Mouse (Mus musculus): ENCODE data around the gene Dbx1. TPM values are rescaled to one million over a fixed set of nuclear protein-coding genes. Genes with fewer than 3 reads are reported as not detected.

The Dbx1 gene
- polyA plus RNA-seq (2015; fragmentation: Nextera tagmentation; extraction: Ambion mirVana) = not detected in 2 replicates

- Histone ChIP-seq H3K4me3 (no peak within 1 kb of the TSS), H3K9ac (no peak within 1 kb of the TSS), H3K9me3 (replicated peaks) (no peaks in the 10 kb centered on the region), H3K27ac (no peak within 1 kb of the TSS), H3K36me3 (no peaks in the 10 kb centered on the region), H3K27me3 (peaks cover 96% of the 10 kb centered on the region), H3K4me1 (replicated peaks) (peaks cover 35% of the 10 kb centered on the region), H3K4me2 (no peak within 1 kb of the TSS)
- whole genome bisulfite sequencing = 1% methylated on average over 33 of the region's 33 CpGs
- no peak for ATAC-seq (replicated peaks; ENCODE audit: insufficient number of reproducible peaks, insufficient read depth, low FRiP score, low read depth)
Measured at GRCm38 (mm10) chr7:49636491-49637115, at the start of gene Dbx1. Gene Dbx1 (minus strand): TSS chr7:49636849.

GRCm38 (mm10) chr7:49678826-49679377 is 42.3 kb upstream of the Dbx1 start:
- H3K4me1 ChIP-seq (replicated peaks) = no peaks in the 10 kb centered on the region
- no peak overlapping the region for H3K9ac ChIP-seq
- H3K4me2 ChIP-seq = no peak overlapping the region
- ATAC-seq (replicated peaks; ENCODE audit: insufficient number of reproducible peaks, insufficient read depth, low FRiP score, low read depth) = no peak
- no peaks in the 10 kb centered on the region for H3K36me3 ChIP-seq
- no peak overlapping the region for H3K4me3 ChIP-seq
- peaks cover 84% of the 10 kb centered on the region for H3K27me3 ChIP-seq
- no peak overlapping the region for H3K27ac ChIP-seq
- no peaks in the 10 kb centered on the region for H3K9me3 ChIP-seq (replicated peaks)
- 11% methylated on average over 9 of the region's 9 CpGs for WGBS

GRCm38 (mm10) chr7:49678100-49678825 is 41.6 kb upstream of the Dbx1 start:
- H3K36me3 ChIP-seq = no peaks in the 10 kb centered on the region
- 7% methylated on average over 22 of the region's 22 CpGs for WGBS
- no peaks in the 10 kb centered on the region for H3K9me3 ChIP-seq (replicated peaks)
- no peak overlapping the region for H3K4me3 ChIP-seq
- H3K9ac ChIP-seq = no peak overlapping the region
- no peak overlapping the region for H3K27ac ChIP-seq
- H3K4me1 ChIP-seq (replicated peaks) = no peaks in the 10 kb centered on the region
- H3K4me2 ChIP-seq = no peak overlapping the region
- peaks cover 80% of the 10 kb centered on the region for H3K27me3 ChIP-seq
- ATAC-seq (replicated peaks; ENCODE audit: insufficient number of reproducible peaks, insufficient read depth, low FRiP score, low read depth) = no peak

GRCm38 (mm10) chr7:49677166-49677565 is 40.5 kb upstream of the Dbx1 start:
- no peaks in the 10 kb centered on the region for H3K4me1 ChIP-seq (replicated peaks)
- H3K9me3 ChIP-seq (replicated peaks) = no peaks in the 10 kb centered on the region
- H3K4me2 ChIP-seq = no peak overlapping the region
- ATAC-seq (replicated peaks; ENCODE audit: insufficient number of reproducible peaks, insufficient read depth, low FRiP score, low read depth) = no peak
- H3K27me3 ChIP-seq = peaks cover 69% of the 10 kb centered on the region
- H3K9ac ChIP-seq = no peak overlapping the region
- no peak overlapping the region for H3K4me3 ChIP-seq
- no peak overlapping the region for H3K27ac ChIP-seq
- no peaks in the 10 kb centered on the region for H3K36me3 ChIP-seq
- WGBS = 4% methylated on average over 9 of the region's 9 CpGs

- H3K4me1 ChIP-seq (replicated peaks) = no peaks in the 10 kb centered on the region
- H3K9ac ChIP-seq = no peak overlapping the region
- H3K36me3 ChIP-seq = no peaks in the 10 kb centered on the region
- no peak for ATAC-seq (replicated peaks; ENCODE audit: insufficient number of reproducible peaks, insufficient read depth, low FRiP score, low read depth)
- H3K27me3 ChIP-seq = peaks cover 63% of the 10 kb centered on the region
- no peak overlapping the region for H3K27ac ChIP-seq
- no peak overlapping the region for H3K4me3 ChIP-seq
- H3K9me3 ChIP-seq (replicated peaks) = no peaks in the 10 kb centered on the region
- no peak overlapping the region for H3K4me2 ChIP-seq
- 20% methylated on average over 5 of the region's 5 CpGs for WGBS
Measured at GRCm38 (mm10) chr7:49676627-49677026, 40.0 kb upstream of the Dbx1 start.

GRCm38 (mm10) chr7:49668260-49668857 is 31.7 kb upstream of the Dbx1 start:
- Histone ChIP-seq H3K9ac (no peak overlapping the region), H3K4me1 (replicated peaks) (no peaks in the 10 kb centered on the region), H3K36me3 (no peaks in the 10 kb centered on the region), H3K27ac (no peak overlapping the region), H3K9me3 (replicated peaks) (no peaks in the 10 kb centered on the region), H3K4me3 (no peak overlapping the region), H3K4me2 (no peak overlapping the region), H3K27me3 (peaks cover 6% of the 10 kb centered on the region; the same call in 1 of the 2 replicates)
- no peak for ATAC-seq (replicated peaks; ENCODE audit: insufficient number of reproducible peaks, insufficient read depth, low FRiP score, low read depth)
- WGBS = 78% methylated on average over 13 of the region's 13 CpGs

GRCm38 (mm10) chr7:49663575-49663974 is 26.9 kb upstream of the Dbx1 start:
- WGBS = 62% methylated on average over 3 of the region's 3 CpGs
- ATAC-seq (replicated peaks; ENCODE audit: insufficient number of reproducible peaks, insufficient read depth, low FRiP score, low read depth) = no peak
- H3K4me2 ChIP-seq = no peak overlapping the region
- peaks cover 24% of the 10 kb centered on the region for H3K27me3 ChIP-seq
- no peaks in the 10 kb centered on the region for H3K9me3 ChIP-seq (replicated peaks)
- no peak overlapping the region for H3K4me3 ChIP-seq
- H3K27ac ChIP-seq = no peak overlapping the region
- H3K36me3 ChIP-seq = no peaks in the 10 kb centered on the region
- no peak overlapping the region for H3K9ac ChIP-seq
- H3K4me1 ChIP-seq (replicated peaks) = peaks cover 11% of the 10 kb centered on the region

GRCm38 (mm10) chr7:49662492-49663026 is 25.9 kb upstream of the Dbx1 start:
- H3K4me1 ChIP-seq (replicated peaks) = peaks cover 11% of the 10 kb centered on the region
- H3K4me2 ChIP-seq = peak overlapping the region; percentile 44
- H3K9ac ChIP-seq = no peak overlapping the region
- H3K27me3 ChIP-seq = peaks cover 24% of the 10 kb centered on the region
- no peak overlapping the region for H3K27ac ChIP-seq
- 13% methylated on average over 7 of the region's 7 CpGs for WGBS
- H3K9me3 ChIP-seq (replicated peaks) = no peaks in the 10 kb centered on the region
- H3K36me3 ChIP-seq = no peaks in the 10 kb centered on the region
- ATAC-seq (replicated peaks; ENCODE audit: insufficient number of reproducible peaks, insufficient read depth, low FRiP score, low read depth) = no peak
- 0 out of 2 replicates have a peak overlapping the region, but pooled peaks have one; percentile 5 for H3K4me3 ChIP-seq

- H3K27me3 ChIP-seq = peaks cover 24% of the 10 kb centered on the region
- H3K4me1 ChIP-seq (replicated peaks) = peaks cover 11% of the 10 kb centered on the region
- no peak overlapping the region for H3K27ac ChIP-seq
- H3K36me3 ChIP-seq = no peaks in the 10 kb centered on the region
- peak overlapping the region; percentile 44 for H3K4me2 ChIP-seq
- WGBS = 5% methylated on average over 24 of the region's 24 CpGs
- ATAC-seq (replicated peaks; ENCODE audit: insufficient number of reproducible peaks, insufficient read depth, low FRiP score, low read depth) = no peak
- H3K9me3 ChIP-seq (replicated peaks) = no peaks in the 10 kb centered on the region
- H3K4me3 ChIP-seq = 0 out of 2 replicates have a peak overlapping the region, but pooled peaks have one; percentile 5
- no peak overlapping the region for H3K9ac ChIP-seq
Measured at GRCm38 (mm10) chr7:49661811-49662491, 25.3 kb upstream of the Dbx1 start.

- no peak overlapping the region for H3K27ac ChIP-seq
- peaks cover 71% of the 10 kb centered on the region for H3K27me3 ChIP-seq
- H3K4me2 ChIP-seq = no peak overlapping the region
- no peak for ATAC-seq (replicated peaks; ENCODE audit: insufficient number of reproducible peaks, insufficient read depth, low FRiP score, low read depth)
- H3K4me1 ChIP-seq (replicated peaks) = peaks cover 9% of the 10 kb centered on the region
- no peak overlapping the region for H3K4me3 ChIP-seq
- 30% methylated on average over 3 of the region's 3 CpGs for WGBS
- H3K9me3 ChIP-seq (replicated peaks) = no peaks in the 10 kb centered on the region
- no peaks in the 10 kb centered on the region for H3K36me3 ChIP-seq
- no peak overlapping the region for H3K9ac ChIP-seq
Measured at GRCm38 (mm10) chr7:49640709-49641305, 4.2 kb upstream of the Dbx1 start.
